Mouse (Mus musculus) heart, adult 9 months (tissue): ENCODE data around the gene Cand2.

Experiments used
- DNase-seq, 2 experiments: peaks; one replicate each; pipeline ENCODE4 v3.0.0; 2022; ENCODE audit warnings: low spot score in 2 of 2

The Cand2 gene

DNA sequence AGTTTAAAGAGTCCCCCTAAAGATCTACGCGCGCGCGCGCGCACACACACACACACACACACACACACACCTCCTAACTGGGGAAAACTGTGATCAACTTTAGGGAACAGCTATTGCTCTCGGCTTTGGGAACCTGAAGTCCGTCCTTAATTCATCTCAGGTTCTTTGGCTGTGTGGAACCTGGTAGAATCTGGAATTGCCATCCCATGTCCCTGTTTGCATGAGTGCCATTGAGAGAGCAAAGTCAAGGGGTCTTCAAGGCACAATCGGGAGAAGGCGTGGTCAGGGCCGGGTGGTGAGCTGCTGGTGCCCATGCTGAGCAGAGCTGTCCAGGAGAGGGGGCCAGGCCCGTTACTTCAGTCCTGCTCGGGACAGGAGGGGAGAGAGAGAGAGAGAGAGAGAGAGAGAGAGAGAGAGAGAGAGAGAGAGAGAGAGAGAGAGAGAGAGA is 348 bp upstream of the Cand2 start:
- DNase-seq, result peak in 1 of 2 experiments; percentile 18

GRCm38 (mm10) chr6:115775838-115776237 is 1.5 kb downstream of the Cand2 start:
- DNase-seq, result peak; percentile 56 to 59

- DNase-seq, result no peak
Observed at GRCm38 (mm10) chr6:115776363-115776762, 2.0 kb downstream of the Cand2 start.

DNA sequence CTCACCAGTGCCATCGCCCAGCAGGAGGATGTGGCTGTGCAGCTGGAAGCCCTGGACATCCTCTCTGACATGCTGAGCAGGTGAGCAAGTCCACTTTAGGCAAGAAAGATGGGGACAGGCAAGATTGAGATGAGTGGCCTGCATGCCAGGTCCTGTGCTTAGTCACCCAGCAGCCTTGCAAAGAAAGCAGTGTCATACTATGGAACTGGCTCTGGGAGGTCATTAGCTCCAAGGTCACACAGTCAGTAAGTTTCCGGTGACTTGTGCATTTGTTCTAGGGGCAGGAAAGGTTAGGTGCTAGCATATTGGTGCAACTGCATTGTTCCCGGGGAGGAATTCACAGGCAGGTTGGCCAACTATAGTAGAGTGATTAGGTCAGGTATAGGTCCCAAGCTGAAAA is 8.4 kb downstream of the Cand2 start:
- no peak for DNase-seq

- peak in 1 of 2 experiments; percentile 40 for DNase-seq
Observed at GRCm38 (mm10) chr6:115791016-115791415, 16.7 kb downstream of the Cand2 start.

DNA sequence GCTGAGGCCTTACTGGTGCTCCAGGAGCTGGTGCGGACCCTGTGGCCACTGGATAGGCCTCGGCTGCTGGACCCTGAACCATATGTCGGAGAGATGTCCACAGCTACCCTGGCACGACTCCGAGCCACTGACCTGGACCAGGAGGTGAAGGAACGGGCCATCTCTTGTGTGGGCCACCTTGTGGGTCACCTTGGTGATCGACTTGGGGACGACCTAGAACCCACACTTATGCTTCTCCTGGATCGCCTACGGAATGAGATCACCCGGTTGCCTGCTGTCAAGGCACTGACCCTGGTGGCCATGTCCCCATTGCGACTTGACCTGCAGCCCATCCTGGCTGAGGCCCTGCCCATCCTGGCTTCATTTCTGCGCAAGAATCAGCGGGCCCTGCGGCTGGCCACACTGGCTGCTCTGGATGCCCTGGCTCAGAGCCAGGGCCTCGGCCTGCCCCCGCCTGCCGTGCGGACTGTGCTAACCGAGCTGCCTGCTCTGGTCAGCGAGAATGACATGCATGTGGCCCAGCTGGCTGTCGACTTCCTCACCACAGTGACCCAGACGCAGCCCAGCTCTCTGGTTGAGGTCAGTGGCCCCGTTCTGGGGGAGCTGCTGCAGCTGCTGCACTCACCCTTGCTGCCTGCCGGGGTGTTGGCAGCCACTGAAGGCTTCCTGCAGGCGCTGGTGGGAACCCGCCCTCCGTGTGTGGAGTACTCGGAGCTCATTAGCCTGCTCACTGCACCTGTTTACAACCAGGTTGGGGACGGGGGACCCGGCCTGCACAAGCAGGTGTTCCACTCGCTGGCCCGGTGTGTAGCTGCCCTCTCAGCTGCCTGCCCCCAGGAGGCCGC is 17.7 kb downstream of the Cand2 start:
- peak; percentile 54 to 56 for DNase-seq

GRCm38 (mm10) chr6:115792691-115793215 is 18.4 kb downstream of the Cand2 start:
- DNase-seq, result no peak

- DNase-seq, result no peak
Observed at GRCm38 (mm10) chr6:115801811-115802210, 27.5 kb downstream of the Cand2 start.

DNA sequence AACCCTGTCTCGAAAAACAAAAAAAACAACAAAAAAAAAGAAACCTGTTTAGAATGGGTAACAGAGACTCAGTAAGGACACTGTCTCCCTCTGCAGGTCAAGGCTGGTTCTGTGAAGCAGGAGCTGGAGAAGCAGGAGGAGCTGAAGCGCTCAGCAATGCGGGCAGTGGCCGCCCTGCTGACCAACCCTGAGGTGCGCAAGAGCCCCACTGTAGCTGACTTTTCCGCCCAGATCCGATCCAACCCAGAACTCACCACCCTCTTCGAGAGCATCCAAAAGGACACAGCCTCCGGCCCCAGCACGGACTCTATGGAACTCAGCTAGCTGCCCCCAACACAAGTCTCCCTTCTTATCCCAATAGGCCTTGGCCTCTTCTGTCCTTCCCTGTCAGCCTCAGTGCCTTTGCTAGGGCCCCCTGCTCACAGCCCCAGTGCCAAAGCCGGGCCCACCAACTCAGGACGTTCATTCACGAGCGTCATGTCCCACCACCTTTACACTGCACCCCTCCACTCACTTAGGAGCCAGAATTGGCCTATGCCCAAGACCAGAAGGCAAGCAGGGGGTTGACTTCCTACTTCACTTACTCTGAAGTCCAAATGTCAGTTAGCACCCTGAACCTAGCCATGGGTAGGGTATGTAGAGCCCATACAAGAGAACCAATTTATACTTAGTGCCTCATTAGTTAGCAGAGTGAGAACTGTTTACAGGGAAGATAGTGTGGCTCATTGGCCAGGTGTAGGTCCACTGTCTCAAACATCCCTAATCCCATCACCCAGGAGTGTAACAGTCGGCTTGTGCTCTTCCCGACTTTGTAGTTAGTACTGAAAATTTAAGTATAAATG is 29.4 kb downstream of the Cand2 start:
- peak; percentile 42 to 59 for DNase-seq

GRCm38 (mm10) chr6:115804432-115805192 is 30.3 kb downstream of the Cand2 start:
- no peak for DNase-seq

DNA sequence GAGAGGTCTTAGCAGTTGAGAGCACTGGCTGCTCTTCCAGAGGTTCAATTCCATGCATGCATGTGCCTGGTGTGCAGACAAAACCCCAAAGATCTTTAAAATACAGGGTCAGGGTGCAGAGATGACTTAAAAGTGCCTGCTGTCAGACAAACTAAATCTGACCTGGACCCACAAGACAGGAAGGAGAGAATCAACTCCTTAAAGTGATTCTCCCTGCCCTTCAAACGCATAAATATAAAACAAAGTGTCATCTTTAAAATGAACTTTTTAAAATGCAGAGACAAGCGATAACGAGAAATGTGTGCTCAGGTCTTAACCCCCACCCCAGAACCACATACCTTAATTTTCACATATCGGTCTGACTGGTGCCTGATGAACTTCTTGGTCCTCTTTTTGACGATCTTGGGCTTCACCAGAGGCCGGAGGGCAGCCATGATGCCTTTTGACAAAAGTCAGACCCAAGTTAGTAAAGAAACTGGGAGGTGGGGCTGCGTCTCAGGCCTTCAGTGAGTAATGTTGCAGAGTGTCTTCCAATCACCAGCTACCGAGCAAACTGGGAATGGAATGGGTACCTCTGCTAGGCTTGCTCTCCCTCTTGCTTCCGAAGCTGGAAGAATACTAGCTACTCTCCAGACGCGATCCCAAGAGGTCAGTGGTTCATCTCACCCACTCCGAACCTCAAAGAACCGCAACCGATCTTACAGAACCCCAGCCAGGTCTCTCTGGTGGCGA is 33.3 kb downstream of the Cand2 start:
- DNase-seq, result no peak

- DNase-seq, result no peak
Observed at GRCm38 (mm10) chr6:115808196-115808487, 33.8 kb downstream of the Cand2 start.

- DNase-seq, result peak; percentile 85 to 89
Observed at GRCm38 (mm10) chr6:115808488-115809231, 34.3 kb downstream of the Cand2 start, which contains the start of gene Rpl32. TSS of gene Rpl32 (minus strand) at chr6:115808747.

DNA sequence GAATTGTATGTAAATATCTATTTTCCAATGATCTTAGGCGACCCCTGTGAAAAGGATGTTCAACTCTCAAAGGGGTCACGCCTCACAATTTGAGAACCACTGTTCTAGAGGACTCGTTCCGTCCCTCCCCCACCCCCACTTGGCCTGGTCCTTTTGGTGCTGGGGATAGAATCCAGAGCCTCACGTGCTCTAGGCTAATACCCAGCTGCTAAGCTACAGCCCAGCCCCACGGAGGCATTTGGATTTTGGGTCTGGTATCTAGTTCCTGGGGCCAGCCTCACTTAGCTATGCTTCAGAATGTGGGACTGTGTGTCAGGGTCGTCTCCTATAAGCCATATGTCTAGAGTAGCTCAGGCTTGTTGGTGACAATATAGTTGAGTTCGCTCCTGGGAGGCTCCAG is 37.3 kb downstream of the Cand2 start:
- no peak for DNase-seq

DNA sequence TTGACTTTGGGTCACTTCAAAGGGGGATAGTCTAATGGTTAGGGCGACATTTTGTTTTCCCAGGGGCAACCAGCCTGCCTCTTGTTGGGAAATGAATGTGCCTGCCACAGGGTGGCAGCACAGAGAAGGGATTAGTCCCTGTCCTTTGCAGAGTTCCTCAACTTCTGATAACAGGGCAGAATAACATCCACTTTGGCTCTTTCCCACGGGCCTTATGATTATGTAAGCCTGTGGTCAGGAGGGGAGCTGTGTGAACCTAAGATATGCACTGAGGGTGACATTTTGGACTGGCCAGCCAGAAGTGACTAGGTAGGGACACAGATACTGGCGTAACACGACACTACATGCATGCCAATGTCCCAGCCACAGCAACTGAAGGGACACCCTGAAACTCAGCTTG is 39.8 kb downstream of the Cand2 start:
- DNase-seq, result peak; percentile 82 to 84

GRCm38 (mm10) chr6:115815041-115815440 is 40.7 kb downstream of the Cand2 start:
- DNase-seq, result no peak

GRCm38 (mm10) chr6:115818129-115818528 is 43.8 kb downstream of the Cand2 start:
- no peak for DNase-seq

- no peak for DNase-seq
Observed at GRCm38 (mm10) chr6:115821216-115821993, 47.1 kb downstream of the Cand2 start.

- DNase-seq, result peak in 1 of 2 experiments; percentile 51
Observed at GRCm38 (mm10) chr6:115823850-115824464, 49.6 kb downstream of the Cand2 start.
